Mouse (Mus musculus) forebrain, postnatal 0 days (tissue): ENCODE measurements around the gene Naa25. TPM values are rescaled to one million over a fixed set of nuclear protein-coding genes. Genes with fewer than 3 reads are reported as not detected.

Source experiments
- ATAC-seq: fragments of 200-750 bp; cut with Nextera tagmentation; 2 replicates; pipeline ENCODE4 v1.8.0; 2017; ENCODE audit warnings: mild to moderate bottlenecking, moderate library complexity
- DNase-seq: peaks from one replicate; pipeline ENCODE4 v3.0.0-alpha.2; 2015
- H3K27ac ChIP-seq: fragments of 300-500 bp; sonication (generic); 2 replicates; pipeline ENCODE4 v1.5.1; 2014; ENCODE audit warnings: low read depth, mild to moderate bottlenecking, antibody characterized with exemption, low read length, moderate library complexity, mixed read lengths
- H3K27me3 ChIP-seq: fragments of 300-500 bp; sonication (generic); 2 replicates; pipeline ENCODE4 v1.6.1; 2014; ENCODE audit warnings: mild to moderate bottlenecking, low read length, mixed read lengths; ENCODE audit not compliant: insufficient read depth
- H3K36me3 ChIP-seq: fragments of 300-500 bp; sonication (generic); 2 replicates; pipeline ENCODE4 v1.6.1; 2014; ENCODE audit warnings: mild to moderate bottlenecking, moderate library complexity; ENCODE audit not compliant: insufficient read depth
- H3K4me1 ChIP-seq: fragments of 300-500 bp; sonication (generic); 2 replicates; pipeline ENCODE4 v1.6.1; 2014; ENCODE audit warnings: antibody characterized with exemption; ENCODE audit not compliant: insufficient read depth
- H3K4me2 ChIP-seq: fragments of 300-500 bp; sonication (generic); 2 replicates; pipeline ENCODE4 v1.6.1; 2014; ENCODE audit warnings: low read depth, mild to moderate bottlenecking, moderate library complexity
- H3K4me3 ChIP-seq: fragments of 300-500 bp; sonication (generic); 2 replicates; pipeline ENCODE4 v1.5.1; 2014; ENCODE audit warnings: low read depth, low read length, mixed read lengths
- H3K9ac ChIP-seq: fragments of 300-500 bp; sonication (generic); 2 replicates; pipeline ENCODE4 v1.6.1; 2014; ENCODE audit warnings: mild to moderate bottlenecking
- H3K9me3 ChIP-seq: fragments of 300-500 bp; sonication (generic); 2 replicates; pipeline ENCODE4 v1.6.1; 2016; ENCODE audit warnings: low read length
- CTCF ChIP-seq: sonication (generic); IDR thresholded peaks from 2 replicates; pipeline ENCODE4 v1.5.1; 2016; ENCODE audit warnings: antibody characterized with exemption, control low read depth, low read depth
- WGBS: fragments of 180-500 bp; shearing (Covaris S2); extraction: QIAGEN DNeasy Blood & Tissue Kit; methylation state at CpG from one replicate; pipeline ENCODE4 v1.1.7; 2014; 5-methylcytosine and 5-hydroxymethylcytosine counted together
- polyA plus RNA-seq: library from polyadenylated mRNA; unstranded; fragments of >200 nt; fragmentation: Nextera tagmentation; extraction: Ambion mirVana; gene quantifications from 2 replicates; pipeline ENCODE4 v1.2.1, GENCODE M21; 2015
- total RNA-seq: library from RNA; depleted of rRNA; stranded (reverse); fragments of >200 nt; gene quantifications from 2 replicates; pipeline ENCODE4 v1.2.3, GENCODE M21; 2014

Gene Naa25
- total and polyA plus RNA-seq, 2 experiments from 2014 or later, result 44.1 to 45.9 TPM

DNA sequence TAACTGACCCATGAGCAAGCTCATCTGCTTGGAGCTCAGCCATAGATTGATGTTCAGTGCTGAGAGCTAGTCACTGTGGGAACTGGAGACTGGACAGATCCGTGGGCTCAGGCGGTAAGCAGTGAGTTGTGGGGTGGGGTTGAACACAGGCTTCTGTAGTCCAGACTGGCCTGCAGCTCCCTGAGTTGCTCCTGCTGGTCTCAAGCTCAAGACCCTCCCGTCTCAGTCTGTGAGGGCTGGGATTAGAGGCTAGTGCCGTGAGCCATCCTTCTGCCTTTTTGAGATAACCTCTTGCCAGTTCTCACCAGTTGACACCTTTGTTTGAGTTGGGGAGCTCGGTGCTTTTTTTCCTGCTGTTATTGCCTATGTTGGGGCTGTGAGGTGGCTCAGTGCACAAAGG lies 3.1 kb downstream of the Naa25 start:
- Histone ChIP-seq H3K9ac (no peak overlapping the region), H3K27ac (no peak overlapping the region), H3K4me3 (no peak overlapping the region), H3K9me3 (no peaks in the 10 kb centered on the region), H3K36me3 (peaks cover 17% of the 10 kb centered on the region), H3K4me2 (no peak overlapping the region), H3K4me1 (peaks cover 8% of the 10 kb centered on the region), H3K27me3 (no peaks in the 10 kb centered on the region)
- DNase-seq (no peak), ATAC-seq (no peak)
- no peak for TF ChIP-seq CTCF
- 86% methylated on average over 5 of the region's 5 CpGs for WGBS

DNA sequence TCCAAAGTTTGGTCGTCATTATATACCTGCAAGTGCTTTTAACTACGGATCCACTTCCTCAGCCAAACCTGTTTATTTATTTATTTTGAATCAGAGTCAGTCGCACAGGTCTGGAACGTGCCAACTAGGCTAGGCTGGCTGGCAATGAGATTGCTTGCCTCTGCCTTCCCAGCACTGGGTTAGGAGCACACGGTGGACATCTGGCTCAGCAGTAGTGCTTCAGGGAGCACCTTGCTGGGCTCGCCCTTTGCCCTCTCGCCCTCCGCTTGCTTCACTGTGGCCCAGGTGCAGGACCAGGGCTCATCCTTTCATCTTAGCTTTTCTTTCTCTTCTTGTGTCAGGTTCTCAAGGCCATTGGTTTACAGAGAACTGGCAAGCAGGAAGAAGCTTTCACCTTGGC lies 10.1 kb downstream of the Naa25 start:
- TF ChIP-seq CTCF, result no peak
- Histone ChIP-seq H3K9me3 (no peaks in the 10 kb centered on the region), H3K27ac (no peak overlapping the region), H3K4me3 (no peak overlapping the region), H3K4me2 (no peak overlapping the region), H3K4me1 (no peaks in the 10 kb centered on the region), H3K27me3 (no peaks in the 10 kb centered on the region), H3K36me3 (peaks cover 49% of the 10 kb centered on the region), H3K9ac (no peak overlapping the region)
- ATAC-seq (no peak), DNase-seq (no peak)
- WGBS, result 94% methylated on average over 8 of the region's 8 CpGs

DNA sequence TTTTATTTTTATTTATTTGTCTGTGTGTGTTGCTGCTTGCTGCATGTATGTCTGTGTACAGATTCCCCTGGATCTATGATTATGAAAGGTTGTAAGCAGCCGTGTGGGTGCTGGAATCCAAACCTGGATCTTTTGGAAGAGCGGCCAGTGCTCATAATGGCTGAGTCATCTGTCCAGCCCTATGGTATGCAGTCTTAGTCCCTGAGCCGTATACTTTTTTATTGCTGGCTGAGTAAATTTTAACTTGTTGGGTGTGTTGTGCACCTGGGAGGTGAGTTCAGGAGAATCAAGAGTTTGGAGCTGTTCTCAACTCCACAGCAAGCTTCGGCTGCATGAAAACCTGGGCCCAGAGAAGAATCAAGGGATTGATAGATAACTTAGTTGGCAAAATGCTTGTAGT lies 13.2 kb downstream of the Naa25 start:
- Histone ChIP-seq H3K4me3 (no peak overlapping the region), H3K36me3 (peaks cover 65% of the 10 kb centered on the region), H3K9ac (no peak overlapping the region), H3K4me1 (no peaks in the 10 kb centered on the region), H3K4me2 (no peak overlapping the region), H3K9me3 (no peaks in the 10 kb centered on the region), H3K27me3 (no peaks in the 10 kb centered on the region), H3K27ac (no peak overlapping the region)
- DNase-seq (no peak), ATAC-seq (no peak)
- WGBS, result 95% methylated on average over 4 of the region's 4 CpGs
- TF ChIP-seq CTCF, result no peak

DNA sequence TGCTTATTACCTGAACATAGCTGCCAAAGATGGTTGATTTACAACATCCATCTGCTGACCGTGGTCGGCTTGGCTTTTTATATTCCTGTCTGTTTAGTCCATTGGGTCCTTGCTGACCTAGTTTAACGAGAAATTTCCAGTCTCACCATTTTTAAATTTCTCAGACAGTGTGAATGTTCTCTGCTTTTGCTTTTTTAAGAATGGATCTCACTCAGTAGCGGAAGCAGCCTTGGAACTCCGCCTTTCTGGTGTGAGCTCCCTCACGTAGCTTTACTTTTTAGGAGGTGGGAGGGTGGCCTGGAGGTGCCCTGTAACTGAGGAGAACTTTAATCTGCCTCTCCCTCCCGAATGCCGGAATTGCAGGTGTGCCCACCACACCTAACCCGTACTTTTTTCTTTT lies 23.0 kb downstream of the Naa25 start:
- no peak for DNase-seq
- Histone ChIP-seq H3K36me3 (peaks cover 94% of the 10 kb centered on the region), H3K9me3 (no peaks in the 10 kb centered on the region), H3K4me1 (no peaks in the 10 kb centered on the region), H3K27me3 (no peaks in the 10 kb centered on the region), H3K4me2 (no peak overlapping the region), H3K9ac (no peak overlapping the region), H3K27ac (no peak overlapping the region), H3K4me3 (no peak overlapping the region)
- 92% methylated on average over 9 of the region's 9 CpGs for WGBS
- no peak for ATAC-seq
- TF ChIP-seq CTCF, result no peak

DNA sequence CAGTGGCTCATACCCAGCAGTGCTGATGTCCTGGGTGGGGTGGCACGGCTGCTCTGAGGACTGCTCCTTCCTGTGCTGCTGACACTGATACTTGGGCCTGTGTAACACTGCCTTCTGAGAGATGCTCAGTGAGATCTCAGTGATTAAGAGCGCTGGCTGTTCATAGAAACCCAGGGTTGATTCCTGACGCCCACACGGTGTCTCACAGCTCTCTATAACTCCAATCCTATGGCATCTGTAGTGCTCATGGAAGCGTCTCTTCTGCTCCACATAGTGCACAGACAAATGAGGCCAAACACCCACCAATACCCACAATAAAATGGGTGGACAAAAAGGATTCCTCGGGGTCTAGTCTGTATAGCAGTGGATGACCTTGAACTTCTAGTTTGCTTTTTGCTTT lies 25.1 kb downstream of the Naa25 start:
- H3K4me3 ChIP-seq, result no peak overlapping the region
- H3K36me3 ChIP-seq, result peaks cover 95% of the 10 kb centered on the region
- no peak overlapping the region for H3K9ac ChIP-seq
- 92% methylated on average over 6 of the region's 6 CpGs for WGBS
- ATAC-seq (no peak), DNase-seq (no peak)
- no peaks in the 10 kb centered on the region for H3K9me3 ChIP-seq
- H3K27ac ChIP-seq, result no peak overlapping the region
- H3K27me3 ChIP-seq, result no peaks in the 10 kb centered on the region
- no peaks in the 10 kb centered on the region for H3K4me1 ChIP-seq
- TF ChIP-seq CTCF, result no peak
- no peak overlapping the region for H3K4me2 ChIP-seq

DNA sequence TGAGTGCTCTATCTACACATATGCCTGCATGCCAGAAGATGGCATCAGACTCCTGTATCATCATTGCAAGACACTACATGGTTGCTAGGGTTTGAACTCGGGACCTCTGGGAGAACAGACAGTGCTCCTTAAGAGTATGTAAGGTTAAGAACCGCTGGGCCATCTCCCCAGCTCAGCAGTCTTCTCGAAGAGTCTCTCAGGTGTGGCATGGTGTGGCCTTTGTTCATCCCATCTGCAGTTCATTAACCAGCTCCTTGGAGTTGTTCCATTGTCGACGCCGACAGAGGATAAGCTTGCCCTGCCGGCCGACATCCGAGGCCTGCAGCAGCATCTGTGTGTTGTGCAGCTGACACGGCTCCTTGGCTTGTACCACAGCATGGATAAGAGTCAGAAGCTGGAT lies 25.6 kb downstream of the Naa25 start:
- H3K9me3 ChIP-seq, result no peaks in the 10 kb centered on the region
- H3K27ac ChIP-seq, result no peak overlapping the region
- H3K4me2 ChIP-seq, result no peak overlapping the region
- peaks cover 95% of the 10 kb centered on the region for H3K36me3 ChIP-seq
- H3K4me1 ChIP-seq, result no peaks in the 10 kb centered on the region
- ATAC-seq (no peak), DNase-seq (no peak)
- H3K27me3 ChIP-seq, result no peaks in the 10 kb centered on the region
- H3K4me3 ChIP-seq, result no peak overlapping the region
- H3K9ac ChIP-seq, result no peak overlapping the region
- 91% methylated on average over 10 of the region's 10 CpGs for WGBS
- no peak for TF ChIP-seq CTCF

DNA sequence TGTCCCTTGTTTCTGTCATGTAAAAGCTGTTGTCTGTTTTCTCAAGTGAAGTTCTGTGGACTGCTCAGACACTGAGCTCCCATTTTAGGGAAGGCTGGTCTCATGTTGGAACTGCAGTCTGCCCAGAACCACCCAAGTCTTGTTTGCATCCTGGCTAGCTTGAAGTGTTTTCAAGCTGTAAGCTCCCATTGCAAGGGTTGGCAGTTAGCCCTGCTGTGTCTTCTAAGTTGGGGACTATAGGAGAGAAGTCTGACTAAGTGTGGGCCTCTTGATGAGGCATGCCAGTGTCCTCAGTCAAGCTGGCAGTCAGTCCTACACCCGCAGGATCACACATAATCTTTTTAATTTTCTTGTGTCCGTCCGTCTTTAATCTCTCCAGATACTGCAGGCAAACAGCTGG lies 31.2 kb downstream of the Naa25 start:
- Histone ChIP-seq H3K4me1 (no peaks in the 10 kb centered on the region), H3K36me3 (peaks cover 95% of the 10 kb centered on the region)

DNA sequence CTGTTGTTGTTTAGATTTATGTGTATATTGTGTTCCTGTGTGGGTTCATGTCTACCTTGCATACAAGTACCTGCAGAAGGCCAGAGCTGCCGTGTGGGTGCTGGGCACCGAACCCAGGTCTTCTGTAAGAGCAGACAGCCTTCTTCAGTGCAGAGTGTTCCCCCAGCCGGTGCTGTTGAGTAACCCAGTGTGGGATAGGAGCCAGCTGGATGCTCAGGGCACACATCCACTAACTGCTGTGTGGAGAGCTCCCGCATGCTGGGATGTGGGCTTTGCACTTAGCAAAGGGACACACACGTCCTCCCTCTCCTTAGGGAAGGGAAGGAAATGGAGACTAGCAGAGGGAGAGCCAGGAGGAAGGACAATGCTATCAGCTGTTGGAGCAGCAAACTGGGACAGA lies 40.4 kb downstream of the Naa25 start:
- DNase-seq, result no peak
- H3K9ac ChIP-seq, result no peak overlapping the region
- H3K36me3 ChIP-seq, result peaks cover 82% of the 10 kb centered on the region
- no peak overlapping the region for H3K4me2 ChIP-seq
- no peaks in the 10 kb centered on the region for H3K9me3 ChIP-seq
- no peak for TF ChIP-seq CTCF
- no peaks in the 10 kb centered on the region for H3K27me3 ChIP-seq
- no peak overlapping the region for H3K4me3 ChIP-seq
- WGBS, result 87% methylated on average over 5 of the region's 5 CpGs
- no peak overlapping the region for H3K27ac ChIP-seq
- no peaks in the 10 kb centered on the region for H3K4me1 ChIP-seq
- ATAC-seq, result no peak

More for the DNA sequence above, 31.2 kb downstream of the Naa25 start:
- TF ChIP-seq CTCF, result no peak
- WGBS, result 94% methylated on average over 3 of the region's 3 CpGs
- no peak overlapping the region for H3K4me3 ChIP-seq
- no peak overlapping the region for H3K4me2 ChIP-seq
- no peaks in the 10 kb centered on the region for H3K9me3 ChIP-seq
- H3K27ac ChIP-seq, result no peak overlapping the region
- H3K9ac ChIP-seq, result no peak overlapping the region
- H3K27me3 ChIP-seq, result no peaks in the 10 kb centered on the region
- ATAC-seq (no peak), DNase-seq (no peak)
